Mouse (Mus musculus) ovary, postnatal 14 days (tissue): Measurements from ENCODE around the gene Ehd3.
"Not testable (repeated sequence)": the region's sequence is repeated elsewhere in the genome, so short reads cannot be mapped to it uniquely, and the experiment has no call there.

Experiments
- DNase-seq: peaks from one replicate; pipeline ENCODE4 v3.0.0; 2022; ENCODE audit warnings: low spot score

Gene Ehd3

DNA sequence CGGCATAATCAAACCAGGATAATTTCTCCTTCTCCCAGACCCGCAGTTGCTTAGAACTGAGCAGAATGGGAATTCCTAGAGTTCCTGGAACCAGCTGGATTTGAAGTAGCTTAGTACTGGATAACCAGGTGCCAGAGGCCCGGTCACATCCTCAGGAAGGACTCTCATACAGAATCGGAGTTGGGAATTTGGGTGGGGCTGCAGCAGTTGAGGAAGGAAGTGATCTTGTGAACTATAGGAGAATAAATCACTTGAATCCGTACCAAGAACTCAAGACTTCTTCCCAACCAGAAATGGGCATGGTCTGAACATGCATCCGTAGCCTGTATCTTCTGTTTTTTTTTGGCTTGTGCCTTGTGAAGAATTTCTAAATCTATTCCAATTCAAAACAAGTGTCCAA lies 22.2 kb downstream of the Ehd3 start:
- no peak for DNase-seq

DNA sequence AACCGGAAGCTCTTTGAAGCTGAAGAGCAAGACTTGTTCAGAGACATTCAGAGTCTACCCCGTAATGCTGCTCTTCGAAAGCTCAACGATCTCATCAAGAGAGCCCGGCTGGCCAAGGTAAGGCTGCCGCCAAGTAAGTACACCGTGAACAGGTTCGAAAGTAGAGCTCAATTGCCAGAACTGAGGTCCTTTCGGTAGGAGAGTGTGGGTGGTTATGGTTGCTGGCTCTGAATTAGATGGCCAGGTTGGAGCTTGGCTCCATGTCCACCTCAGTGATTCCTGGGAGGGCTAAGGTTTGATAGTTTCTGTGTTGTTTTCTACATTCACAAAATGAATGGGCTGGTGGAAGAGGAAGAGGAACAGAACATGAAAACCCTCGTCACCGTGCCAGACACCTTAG lies 23.5 kb downstream of the Ehd3 start:
- DNase-seq = no peak

DNA sequence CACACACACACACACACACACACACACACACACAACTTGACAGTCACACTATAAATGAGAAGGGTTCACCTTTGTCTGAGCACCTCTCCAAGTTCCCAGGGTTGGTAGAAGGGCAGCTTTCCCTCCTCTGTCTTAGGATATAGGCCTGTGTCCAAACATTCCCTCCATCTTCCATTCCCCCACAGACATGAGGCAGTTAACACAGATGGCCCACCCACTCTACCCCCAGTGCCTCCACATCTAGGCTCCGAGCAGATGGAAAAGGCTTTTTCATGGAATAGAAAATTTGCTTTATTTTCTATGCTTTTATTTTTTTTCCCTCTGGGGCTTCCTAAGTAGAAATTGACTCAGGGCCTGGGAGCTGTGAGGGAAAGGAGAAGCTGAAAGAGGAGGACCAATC lies 26.6 kb downstream of the Ehd3 start:
- no peak for DNase-seq

DNA sequence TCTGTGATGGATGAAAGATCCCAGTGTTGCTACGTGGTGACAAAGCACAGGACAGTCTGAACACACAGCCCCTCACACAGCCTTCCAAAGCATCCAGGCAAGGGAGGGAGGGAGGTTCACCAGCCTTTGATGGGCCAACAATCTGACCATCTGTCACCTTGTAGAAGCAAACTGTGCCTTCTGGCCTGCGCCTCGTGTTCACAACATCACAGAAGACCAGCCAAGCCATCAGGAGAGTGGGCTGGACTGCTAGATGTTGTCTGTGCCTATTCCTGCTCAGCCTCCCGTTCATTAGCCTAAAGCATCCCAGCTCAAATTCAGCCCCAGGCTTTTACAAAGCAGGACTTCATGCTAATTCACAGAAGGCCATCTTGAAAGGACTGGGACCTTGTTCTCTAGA lies 27.5 kb downstream of the Ehd3 start:
- no peak for DNase-seq

DNA sequence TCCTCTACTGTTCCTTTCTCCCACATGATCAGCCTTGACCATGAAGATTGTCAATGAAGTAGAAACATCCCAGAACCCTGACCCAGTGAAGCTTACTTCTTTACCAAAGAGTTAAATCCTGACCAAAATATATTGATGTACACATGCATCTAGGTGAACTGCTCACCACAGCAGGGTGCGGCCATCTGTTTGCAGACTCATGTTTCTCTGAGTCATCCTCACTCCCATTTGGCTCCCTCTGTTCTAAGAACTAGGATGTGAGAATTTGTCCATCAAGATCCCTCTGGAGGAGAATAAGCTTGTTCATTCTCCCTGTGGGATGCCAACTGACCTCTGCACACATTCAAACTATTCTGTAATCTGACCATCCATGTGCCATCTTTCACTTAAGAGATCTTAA lies 29.0 kb downstream of the Ehd3 start:
- DNase-seq = no peak

DNA sequence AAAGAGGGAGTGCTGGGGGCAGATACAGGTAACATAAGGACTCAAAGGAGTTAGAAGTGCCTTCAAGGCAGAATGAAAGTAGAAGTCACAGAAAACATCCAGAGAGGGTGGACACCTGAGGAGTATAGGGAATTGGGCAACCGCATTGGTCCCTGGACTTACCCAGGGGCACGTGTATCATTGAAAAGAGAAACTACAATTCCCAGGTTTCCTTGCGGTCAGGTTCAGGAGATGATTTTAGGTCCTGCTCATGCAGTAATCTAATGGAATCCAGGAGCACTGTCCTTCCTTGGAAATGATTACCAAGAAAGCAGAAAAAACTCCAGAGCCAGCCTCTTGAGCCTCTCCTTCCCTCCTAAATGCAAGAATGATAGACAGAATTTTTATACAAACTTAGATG lies 29.5 kb downstream of the Ehd3 start:
- no peak for DNase-seq

DNA sequence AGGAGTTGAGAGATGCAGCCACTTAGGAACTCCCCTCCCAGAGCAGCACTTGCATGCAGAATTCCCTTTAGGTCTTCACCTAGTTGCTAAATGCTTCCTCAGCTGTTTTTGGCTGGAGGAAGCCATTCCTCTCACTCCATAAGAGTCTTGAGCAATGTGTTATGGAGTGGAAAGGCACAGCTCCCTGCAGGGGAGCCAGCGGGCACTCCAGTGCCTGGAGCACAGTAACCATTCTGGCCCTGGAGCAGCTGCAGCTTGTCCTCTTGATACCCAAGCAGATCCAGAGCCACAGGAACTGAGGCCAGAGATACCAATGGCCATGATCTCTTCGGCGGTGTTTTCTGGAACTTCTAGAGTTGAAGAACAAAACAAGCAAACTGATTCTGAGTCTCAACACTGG lies 32.7 kb downstream of the Ehd3 start:
- no peak for DNase-seq

DNA sequence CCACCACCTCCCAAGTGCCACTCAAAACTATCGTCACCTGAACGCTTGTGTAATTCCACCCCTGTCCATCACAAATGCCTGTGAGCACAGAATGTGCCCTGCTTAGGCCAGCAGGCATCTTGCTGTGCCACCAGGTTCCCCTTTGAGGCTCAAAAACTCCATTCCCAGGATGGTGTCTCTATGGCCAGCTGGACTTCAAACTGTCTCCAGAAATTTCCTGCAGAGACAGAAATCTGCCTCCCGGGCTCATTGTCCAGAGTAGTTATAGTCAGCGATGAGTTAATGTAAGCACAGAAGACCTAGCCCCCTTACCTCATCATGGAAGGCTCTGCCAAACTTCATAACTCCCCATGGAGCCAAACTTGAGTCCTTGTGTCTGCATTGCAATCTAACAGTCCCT lies 33.3 kb downstream of the Ehd3 start:
- no peak for DNase-seq

DNA sequence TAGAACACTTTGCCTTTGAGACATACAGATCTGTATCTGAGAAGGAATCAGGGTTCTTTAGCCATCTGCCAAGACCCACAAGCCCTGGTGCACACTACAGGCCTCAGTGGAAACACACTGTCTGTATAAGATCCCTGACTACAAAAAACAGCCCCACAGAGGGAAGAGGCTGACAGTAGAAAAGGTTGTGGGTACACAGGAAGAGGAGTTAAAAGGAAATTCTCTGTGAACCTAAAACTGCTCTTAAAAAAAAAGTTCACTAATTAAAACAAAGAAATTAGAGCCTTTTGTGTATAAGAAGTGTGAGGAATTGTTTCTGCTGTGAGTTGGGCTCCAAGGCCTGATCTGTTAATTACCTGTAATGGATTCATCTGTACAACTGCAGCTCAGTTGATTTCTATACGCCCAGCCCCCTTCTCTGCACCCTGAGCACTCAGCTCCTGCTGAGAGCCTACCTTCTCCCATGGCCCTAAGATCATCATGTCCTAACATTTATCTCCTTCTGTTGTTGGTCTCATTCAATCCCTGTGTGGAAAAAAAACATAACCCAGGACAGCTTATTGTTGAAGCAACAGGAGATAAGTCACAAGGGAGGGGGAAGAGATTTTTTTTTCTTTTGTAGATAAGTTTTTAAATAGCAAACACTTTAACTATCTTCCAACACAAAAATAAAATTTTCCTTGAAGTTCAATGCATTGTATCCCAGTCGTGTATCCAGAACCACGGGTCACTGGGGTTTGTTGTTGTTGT lies 35.3 kb downstream of the Ehd3 start:
- no peak for DNase-seq

DNA sequence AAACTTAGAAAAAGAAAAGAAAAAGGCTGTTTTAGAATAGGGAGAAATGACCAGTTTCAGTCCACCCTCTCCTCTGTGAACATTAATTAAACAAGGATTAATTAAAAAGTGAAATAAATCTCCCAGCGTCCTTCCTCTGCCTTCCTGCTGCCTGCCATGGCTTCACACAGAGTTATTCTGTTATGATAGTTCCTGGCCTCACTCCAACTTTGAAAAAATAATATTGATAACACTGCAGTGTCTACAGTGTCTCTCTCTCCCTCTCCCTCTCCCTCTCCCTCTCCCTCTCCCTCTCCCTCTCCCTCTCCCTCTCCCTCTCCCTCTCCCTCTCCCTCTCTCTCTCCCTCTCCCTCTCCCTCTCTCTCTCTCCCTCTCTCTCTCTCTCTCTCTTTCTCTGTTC lies 35.9 kb downstream of the Ehd3 start:
- not testable (repeated sequence) for DNase-seq

DNA sequence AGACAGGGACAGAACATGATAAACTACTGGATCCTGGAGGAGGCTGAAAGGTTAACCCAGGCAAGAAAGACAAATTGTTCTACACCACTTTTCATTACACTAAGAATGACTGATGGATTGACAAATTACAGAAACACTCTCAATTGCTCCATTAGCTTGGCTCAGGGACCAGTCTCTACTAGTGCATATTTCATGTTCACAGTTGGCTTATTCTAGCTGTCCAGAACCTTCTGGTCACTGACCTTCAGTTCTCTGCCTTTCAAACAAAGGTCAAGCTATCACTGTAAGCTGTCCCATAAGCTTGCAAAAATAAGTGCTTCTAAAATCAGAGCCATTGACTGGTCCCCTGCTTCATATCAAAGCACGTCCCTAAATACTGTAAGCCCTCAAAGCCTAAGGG lies 39.0 kb downstream of the Ehd3 start:
- DNase-seq = no peak

DNA sequence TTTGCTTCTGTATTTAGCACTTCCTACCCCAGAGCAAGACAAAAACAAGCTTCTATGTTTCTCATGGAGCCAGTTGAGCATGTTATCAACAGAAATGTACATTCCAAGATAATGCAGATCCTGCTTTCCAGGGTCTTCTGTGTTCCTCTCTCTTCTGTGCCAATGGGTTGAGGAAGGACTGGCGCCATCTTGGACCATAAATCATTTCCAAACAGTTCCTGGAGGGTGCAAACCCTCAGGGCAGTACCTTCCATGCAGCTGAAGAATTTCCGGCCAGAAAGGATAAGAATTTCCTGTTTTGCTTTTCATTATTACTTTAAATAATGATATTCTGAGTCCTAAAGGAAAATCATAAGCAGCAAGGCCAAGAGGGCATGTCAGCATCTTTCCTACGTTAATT lies 41.7 kb downstream of the Ehd3 start:
- DNase-seq = no peak

DNA sequence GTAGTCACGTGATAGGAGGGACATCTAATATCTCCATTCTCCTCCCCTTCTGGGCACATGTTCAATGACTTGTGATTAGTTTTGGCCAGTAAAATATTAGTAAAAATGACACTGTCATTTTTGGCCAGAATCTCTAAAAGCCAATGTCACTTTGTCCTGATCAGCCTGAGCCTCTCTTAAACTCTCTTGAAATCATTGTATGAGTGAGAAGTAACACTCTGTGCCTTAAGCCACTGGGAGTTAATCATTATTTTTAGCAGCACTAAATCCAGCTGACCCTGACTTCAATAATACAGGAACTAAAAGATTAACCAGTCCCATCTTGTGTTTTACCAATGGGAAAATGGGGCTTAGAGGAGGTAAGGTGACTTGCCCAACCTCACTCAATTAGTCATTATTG lies 43.5 kb downstream of the Ehd3 start:
- no peak for DNase-seq

DNA sequence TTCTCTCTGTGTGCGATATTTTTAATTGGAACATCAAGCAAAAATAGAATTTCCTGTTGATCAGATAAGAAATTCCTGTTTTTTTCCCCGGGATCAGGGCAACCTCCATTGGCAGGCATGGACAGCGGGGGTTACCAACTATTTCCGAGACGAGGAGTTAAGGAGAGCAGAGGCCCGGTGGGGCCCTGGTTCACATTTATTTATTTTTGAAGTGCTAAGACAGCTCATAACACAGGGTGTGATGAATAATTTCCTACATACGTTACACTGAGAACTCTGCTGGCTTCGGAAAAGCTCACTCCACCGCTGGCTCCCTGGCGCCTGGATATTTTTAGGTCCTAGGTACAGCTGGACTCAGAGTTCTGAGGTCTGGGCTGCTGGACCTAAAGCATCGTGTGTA lies 49.1 kb downstream of the Ehd3 start:
- no peak for DNase-seq

DNA sequence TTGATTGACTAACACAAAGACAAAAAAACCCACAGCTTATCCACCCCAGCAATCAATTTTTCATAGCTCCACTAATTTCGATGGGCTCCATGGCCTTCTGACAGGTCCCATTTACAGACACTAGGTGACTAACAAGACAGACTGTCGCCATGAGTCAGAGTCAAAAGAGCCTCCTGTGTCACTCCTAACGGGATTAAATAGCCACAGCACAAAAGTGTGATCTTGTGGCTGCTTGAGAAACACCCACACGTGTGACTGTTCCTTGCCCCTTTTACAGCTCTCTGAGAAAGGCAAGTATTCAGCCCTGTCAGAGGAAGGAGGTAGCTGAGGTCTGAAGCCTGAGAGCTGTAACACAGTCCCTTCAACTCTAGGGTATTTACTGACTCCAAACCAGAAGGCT lies 49.8 kb downstream of the Ehd3 start:
- DNase-seq = no peak

DNA sequence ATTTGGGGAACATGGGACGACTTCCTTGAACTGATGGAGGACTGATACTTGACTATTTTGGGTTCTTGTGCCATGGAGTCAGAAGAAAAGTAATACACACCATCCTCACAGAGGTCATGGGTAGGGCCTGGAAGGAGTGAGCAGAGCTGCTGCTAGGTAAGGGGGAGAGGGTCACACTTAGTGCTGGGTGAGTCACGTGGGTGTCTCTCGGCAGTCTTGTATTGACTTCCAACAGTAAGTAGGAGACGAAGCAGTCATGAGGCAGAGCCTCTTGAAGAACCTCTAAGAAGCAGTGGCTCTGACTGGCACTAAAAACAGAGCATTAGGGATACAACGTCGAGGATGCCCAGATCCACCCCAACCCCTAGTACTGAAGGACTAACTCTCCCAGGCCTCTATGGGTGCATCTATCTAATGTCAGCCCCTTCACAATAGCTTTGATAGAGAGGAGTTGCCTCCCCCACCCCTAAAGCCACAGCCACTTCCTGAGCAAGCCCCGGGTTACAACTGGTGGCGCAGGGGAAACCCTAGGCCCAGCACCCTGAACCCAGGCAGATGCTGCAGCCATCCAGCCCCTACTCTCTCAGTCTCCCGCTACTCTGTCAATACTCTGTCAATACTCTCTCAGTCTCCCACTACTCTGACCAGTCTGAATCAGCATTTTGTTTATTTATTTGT lies 65.2 kb downstream of the Ehd3 start:
- no peak for DNase-seq

DNA sequence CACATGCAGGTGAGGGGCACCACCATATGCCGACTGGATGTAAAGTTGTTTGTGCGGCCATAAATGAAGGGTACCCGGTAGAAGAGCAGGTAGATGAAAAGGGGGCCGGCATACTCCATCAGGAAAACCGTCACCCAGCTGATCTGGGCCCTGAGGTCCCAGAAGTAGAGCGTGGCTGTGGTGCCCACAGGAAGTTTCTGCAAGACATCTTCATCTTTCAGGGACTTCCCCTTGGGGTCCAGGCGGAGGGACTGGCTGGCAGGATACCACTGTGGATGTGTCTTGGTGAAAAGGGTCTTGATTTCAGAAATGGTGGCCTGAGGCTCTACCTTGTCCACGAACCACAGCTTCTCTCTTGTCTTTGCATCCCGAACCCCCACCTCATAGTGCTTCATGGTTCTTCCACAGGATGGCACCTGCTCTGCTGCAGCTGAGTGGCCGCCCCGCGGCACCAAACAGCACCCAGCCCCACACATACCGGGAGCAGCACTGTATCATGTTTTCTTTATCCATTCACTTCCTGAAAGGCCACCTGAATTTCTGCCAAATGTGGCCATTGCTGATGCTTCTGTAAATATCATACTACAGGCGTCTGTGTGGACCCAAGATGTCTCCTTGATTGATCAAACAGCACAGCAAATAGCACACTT lies 67.1 kb downstream of the Ehd3 start:
- no peak for DNase-seq

DNA sequence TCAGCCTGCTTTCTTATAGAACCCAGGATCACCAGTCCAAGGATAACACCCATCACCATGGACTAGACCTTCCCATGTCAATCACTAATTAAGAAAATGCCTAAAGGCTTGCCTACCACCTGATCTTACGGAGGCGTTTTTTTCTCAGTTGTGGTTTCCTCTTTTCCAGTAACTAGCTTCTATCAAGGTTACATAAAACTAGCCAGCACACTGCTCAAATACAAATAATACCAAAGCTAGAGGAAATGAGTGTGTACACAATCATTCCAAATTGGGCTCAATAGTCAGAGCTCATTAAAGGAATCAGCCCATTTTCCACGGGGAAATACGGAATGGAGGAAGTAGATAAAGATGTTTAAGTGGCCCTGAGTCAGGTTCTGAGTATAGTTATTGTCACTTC lies 71.3 kb downstream of the Ehd3 start:
- DNase-seq = no peak

DNA sequence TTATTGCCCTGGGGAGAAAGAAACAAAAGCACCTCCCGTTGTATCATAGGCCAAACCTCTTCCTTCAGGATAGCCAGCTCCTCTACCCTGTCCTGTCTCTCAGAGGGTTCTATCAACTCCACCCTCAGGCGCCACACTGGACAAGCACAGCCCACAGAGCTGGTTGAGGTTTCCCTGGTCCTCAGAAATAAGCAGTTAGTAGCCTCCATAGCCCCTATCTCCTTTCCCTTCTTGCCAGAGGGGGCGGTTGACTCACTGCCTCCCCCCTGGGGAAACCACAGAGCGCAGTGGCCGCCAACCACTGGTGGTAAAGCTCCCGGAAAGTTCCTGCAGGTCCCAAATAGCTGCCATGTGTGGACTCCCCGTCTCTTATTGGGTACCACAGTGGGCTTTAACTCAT lies 71.7 kb downstream of the Ehd3 start:
- DNase-seq = no peak

DNA sequence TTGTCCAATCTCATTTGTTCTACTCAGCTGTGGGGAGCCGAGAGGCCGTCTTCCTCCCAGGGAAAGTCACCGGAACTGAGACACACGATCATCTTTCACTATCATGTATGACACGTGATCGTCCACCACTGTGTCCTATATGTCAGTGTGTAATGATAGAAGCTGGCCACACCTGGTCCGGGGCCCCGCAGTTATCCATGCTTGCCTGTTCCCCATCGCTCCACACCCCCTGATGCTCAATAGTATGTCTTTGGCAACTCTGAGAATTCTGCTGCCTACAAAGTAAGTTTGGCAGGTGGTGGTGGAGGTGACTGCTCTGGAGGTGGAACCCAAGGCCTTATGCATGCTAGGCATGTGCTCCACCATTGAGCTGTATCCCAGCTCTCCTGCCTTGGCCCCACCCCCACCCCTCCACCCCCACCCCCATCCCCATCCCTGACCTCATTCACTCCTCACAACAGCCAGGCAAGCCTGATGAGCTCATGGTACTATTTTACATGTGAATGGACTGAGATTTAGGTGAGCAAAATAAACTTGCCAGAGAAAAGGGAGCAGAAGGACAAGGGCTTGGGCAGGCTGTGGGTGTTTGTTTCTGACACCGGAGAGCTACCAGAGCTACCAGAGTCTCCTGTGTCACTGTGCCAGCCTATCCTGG lies 75.5 kb downstream of the Ehd3 start:
- DNase-seq = no peak

DNA sequence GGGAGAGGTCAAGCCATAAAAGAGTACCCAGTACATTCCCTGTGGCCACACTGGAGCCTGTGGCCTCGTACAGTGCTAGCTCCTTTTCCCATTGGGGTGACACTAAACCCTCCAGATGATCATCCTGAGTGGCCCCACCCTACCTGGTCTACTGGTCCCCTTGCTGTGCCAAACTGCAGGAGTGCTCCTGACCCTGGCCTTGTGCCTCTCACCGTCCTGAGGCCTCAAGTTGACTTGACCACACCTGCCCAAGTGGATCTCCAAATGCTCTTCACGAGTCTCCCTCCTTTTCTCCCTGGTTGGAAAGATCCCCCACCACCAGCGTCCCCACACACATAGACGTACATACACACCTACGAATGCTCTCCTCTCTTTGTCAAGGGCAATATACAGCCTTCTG lies 76.4 kb downstream of the Ehd3 start:
- DNase-seq = no peak

DNA sequence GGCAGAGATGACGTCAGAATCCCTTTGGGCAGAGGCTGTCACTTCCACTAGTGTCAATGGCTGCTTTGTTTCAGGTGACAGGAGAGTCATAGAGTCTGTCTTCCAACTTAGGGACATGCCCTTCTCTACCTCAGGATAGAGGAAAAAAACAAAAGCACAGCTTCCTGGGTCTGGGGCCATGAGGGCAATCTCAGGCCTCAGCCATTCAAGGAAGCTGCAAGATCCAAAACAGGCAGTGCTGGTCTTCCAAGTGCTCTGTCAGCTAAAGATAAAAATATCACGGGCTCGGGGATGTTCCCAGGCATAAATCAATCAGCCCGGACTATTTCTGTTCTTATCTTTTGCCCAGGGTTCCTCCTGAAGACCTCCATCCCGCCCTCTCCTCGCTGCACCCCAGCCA lies 77.4 kb downstream of the Ehd3 start:
- DNase-seq = no peak
